Mouse (Mus musculus) adipose tissue, adult 10 weeks (tissue): Measurements from ENCODE around the gene Nhlh1. TPM values are rescaled to one million over a fixed set of nuclear protein-coding genes. Genes with fewer than 3 reads are reported as not detected.

Experiments
- polyA plus RNA-seq: library from polyadenylated mRNA; stranded (reverse); fragments of 350-450 nt; fragmentation: Illumina TruSeq; extraction: RNeasy Lipid Tissue Mini Kit (QIAGEN cat#74804); gene quantifications from one replicate; pipeline ENCODE4 v1.2.3, GENCODE M21; 2014; ENCODE audit warnings: low read depth, low replicate concordance

Nhlh1 gene
- polyA plus RNA-seq, result not detected

DNA sequence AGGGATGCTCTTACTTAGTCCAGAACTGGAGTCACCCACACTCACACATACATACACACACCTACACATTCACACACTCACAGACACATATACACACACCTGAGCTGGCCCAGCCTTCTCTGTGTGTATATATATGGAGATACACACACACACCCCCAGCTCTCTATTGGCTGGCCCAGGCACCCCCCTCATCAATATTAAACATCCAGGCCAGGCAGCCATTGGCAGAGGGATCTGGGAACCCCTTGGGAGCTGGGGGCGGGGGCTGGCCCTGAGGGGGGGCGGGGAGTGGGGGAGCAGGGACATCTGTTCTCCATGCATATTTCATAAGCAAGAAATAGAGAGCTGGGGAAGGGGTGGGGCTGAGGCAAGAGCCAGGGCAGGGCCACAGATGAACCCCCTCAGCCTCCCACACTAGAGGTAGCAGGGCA, at the start of gene Nhlh1:
Gene Nhlh1 (minus strand): TSS at position 83 of the 431 bp plus-strand sequence.

DNA sequence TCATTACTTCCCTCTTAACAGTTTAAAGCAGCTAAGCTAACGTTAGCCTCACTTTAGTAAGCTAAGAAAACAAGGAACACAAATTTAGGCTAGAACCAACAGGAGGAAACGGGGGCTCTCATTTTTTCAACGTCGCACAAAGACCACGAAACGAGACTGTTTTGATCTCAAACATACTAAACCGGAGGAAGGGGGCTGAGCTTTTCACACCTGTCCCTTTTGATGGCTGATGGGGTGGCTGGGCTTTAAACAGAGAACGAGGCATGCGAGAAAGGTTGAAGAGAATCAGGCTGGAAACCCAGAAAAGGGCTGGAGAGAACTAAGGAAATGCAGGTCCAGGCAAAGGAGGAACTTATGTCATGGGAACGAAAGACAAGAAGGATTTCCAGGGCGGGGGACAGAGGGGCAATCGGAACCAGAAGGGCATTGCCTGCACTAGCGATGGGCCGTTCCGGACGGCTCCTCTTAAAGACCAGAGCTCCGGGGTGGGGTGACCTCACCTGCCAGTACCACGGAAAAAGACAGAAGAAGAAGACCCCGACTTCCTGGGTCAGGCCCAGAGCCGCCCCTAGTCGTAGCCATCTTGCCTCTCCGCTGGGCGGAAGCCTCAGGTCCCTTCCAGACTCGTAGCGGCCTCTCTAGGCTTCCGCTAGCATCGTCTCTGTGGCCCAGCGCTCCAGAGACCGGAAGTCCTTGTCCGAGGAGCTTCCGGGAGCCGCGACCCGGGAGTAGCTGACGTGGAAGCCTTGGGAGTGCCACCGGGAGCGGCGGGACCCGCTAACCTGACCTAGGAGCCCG, 24.9 kb upstream of the Nhlh1 start, which contains the start of the genes Copa and Ncstn:
Gene Copa (plus strand): TSS at position 429 of the 798 bp plus-strand sequence.
Gene Ncstn (minus strand): TSS at position 695 of the 798 bp plus-strand sequence.

DNA sequence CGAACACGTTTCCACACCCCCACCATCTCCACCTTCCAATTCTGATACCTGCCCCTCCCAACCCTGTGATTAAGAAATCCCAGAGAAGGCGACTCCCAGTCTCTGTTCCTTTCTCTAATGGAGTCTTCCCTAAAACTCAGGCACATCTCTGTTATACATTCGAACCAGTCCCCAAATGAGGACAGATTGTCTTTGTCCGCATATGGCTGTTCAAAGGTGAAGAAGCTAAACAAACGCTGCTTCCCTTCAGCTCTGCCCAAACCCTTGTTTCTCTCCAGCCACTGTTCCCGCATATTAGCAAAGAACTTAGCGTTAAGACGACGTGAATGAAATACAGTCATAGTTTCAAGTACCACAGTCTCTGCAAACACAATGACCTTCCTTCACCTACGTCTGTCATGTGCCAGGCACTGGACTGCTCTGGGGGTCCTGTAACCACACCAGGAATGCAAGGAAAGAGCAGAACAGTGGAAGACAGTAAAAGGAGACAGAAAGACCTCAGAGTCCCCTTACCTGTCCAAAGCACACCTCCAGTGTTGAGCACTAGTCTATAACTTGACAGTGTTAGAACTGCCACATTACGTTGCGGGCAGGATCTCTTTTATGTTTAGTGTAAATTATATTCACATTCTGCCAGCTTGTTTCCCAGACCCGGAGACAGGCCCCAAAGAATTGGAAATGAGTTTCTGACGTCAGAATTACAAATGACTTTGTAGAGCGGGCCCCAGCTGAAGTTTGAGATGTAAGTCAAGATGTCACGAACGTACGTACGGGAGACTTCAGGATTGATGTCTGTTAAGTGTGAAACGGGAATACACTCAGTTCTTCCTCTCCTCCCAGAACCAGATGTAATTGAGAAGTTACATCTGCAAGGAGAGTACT, 28.7 kb downstream of the Nhlh1 start, which contains the start of gene Vangl2:
Gene Vangl2 (minus strand): TSS at position 51 of the 882 bp plus-strand sequence.

Other genes starting within 250 kb of the Nhlh1 start
- 10.0 TPM for gene Cd84, start 217.9 kb downstream of the Nhlh1 start, polyA plus RNA-seq
- 0.86 TPM for gene Gm10521, start 161.9 kb downstream of the Nhlh1 start, polyA plus RNA-seq
- gene Slamf6, start 140.1 kb downstream of the Nhlh1 start, polyA plus RNA-seq, result 3.3 TPM
- gene Vangl2, start 29.1 kb downstream of the Nhlh1 start, polyA plus RNA-seq, result 4.7 TPM
- 188 TPM for gene Copa, start 25.0 kb upstream of the Nhlh1 start, polyA plus RNA-seq
- 134 TPM for gene Ncstn, start 25.2 kb upstream of the Nhlh1 start, polyA plus RNA-seq
- 124 TPM for gene Pex19, start 69.2 kb upstream of the Nhlh1 start, polyA plus RNA-seq
- gene Dcaf8, start 90.5 kb upstream of the Nhlh1 start, polyA plus RNA-seq, result 109 TPM
- gene Pea15a, start 149.2 kb upstream of the Nhlh1 start, polyA plus RNA-seq, result 156 TPM
- gene Casq1, start 162.3 kb upstream of the Nhlh1 start, polyA plus RNA-seq, result 1.7 TPM
- 7.1 TPM for gene Atp1a4, start 200.8 kb upstream of the Nhlh1 start, polyA plus RNA-seq
- gene Igsf8, start 204.1 kb upstream of the Nhlh1 start, polyA plus RNA-seq, result 34.2 TPM
- gene Atp1a2, start 240.5 kb upstream of the Nhlh1 start, polyA plus RNA-seq, result 153 TPM